Mouse (Mus musculus) neural tube, embryonic 10.5 days (tissue): ENCODE measurements at regions not wholly inside any gene's neighbourhood (a gene's known extent, or its start where the extent isn't known, plus 50 kb on each side); places are given as distances from the start of the nearest gene placed in this dataset.

Experiments used
- DNase-seq: peaks from one replicate; pipeline ENCODE4 v3.0.0-alpha.2; 2017; ENCODE audit warnings: low spot score; ENCODE audit errors: extremely low spot score

DNA sequence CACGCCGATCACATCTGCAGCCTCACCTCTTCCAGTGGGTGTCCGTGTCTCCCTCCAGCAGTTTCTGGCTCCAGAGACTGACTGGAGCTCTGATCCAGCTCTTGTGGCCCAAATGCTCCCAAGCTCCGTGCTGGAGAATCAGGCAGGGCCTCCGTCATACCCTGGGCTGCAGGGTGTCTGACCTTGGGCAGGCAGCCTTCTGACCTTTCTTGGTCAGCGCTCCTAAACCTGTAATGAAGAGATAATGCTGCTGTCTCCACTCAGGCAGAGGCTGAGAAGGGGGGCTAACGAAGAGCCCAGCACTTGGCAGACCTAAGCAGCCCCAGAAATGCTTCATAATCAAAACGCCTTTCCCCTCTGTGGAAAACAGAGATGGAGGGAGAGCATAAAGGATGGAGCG is 89.9 kb upstream of the Mef2a start:
- DNase-seq = no peak

DNA sequence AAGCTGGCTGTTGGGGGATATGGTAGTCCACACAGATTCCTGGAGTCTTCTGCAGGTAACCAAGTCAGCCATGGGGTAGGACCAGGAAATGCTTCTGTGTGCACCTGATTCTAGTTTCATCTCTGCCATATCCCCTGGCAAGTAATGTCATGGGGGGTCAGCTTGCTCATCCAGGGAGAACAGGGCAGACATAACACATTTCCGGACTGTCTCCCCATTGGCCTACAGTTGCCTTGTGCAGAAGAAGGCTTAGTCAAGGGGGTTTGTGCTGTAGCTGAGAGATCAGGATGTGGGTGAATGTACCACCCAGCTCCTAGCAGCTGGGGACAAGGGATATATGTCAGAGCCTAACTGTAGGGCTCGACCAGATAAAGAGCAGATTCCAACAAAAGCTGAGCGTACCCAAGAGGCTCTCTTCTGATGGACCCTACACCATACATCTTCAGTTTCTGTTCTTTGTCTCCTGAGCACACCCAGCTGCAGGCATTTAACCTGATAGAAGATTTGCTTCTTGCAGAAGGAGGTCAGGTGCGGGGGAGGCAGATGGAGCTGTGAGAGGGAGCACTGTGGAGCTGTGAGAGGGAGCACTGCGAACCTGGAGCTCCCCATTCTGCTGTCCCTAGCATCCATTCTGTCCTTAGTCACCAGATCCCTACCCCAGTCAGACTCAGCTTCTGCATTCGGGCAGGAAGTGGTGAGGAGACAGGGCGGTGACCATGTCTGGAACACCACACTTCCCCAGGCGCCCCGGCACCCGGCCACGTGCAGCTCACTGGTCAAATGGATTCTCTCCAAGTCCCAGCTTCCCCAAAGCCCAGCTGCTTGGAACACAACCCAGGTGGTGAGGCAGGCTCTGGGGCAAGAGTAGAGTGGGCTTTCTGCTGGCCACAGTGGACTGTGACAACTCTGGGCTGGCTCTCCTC is 88.9 kb upstream of the Mef2a start:
- no peak for DNase-seq

DNA sequence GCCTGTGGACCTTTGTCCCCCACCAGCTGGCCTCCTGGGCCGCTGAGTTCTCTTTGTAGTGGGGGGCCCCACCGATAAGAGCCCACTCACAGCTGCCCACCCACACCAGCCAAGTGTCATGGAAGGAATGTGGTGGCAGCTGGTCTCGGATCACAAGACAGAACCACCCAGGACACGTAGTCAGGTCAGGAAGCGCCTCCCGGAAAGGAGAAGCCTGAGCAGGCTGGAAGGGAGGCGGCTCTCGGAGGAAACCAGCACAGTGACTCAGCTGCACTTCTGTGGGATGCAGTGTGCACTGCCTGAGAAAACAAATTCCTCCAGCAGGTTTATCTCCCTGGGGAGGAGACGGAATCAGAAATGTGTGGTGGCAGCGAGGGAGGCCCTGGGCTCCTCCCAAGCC is 87.2 kb upstream of the Mef2a start:
- DNase-seq = no peak

DNA sequence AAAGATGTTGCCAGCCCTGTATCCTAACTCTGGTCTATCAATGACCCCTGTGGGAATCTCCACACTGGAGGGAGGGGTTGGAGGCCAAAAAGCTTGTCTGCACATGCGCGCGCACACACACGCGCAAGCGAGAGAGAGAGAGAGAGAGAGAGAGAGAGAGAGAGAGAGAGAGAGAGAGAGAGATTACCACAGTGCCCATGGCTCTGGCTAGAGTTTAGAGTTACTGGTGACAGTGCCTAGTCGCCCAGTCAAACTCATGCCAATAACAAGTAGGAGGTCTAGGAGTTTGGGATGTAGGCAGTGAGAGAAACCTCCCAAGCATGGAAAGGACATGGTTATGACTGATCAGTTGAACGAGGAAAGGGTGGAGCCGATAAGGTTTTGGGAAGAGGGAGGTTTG is 86.6 kb upstream of the Mef2a start:
- no peak for DNase-seq

DNA sequence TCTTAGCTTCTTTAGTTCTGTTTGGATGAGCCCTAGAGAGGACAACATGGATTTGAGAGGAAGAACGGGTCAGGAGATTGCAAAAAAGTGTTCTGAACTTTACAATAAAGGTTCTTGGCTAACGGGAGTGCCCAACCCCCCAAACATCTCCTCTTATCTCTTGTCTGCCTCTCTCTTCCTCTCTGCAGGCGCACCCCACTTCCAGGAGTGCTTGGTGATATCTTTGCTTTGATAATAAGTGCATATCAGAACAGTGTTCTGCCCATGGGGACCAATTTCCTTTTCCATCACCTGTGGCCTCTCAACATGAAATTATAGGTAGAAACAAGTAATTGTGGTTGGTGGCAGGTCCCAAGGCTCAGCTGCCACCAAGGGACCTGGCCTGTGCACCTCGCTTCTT is 86.0 kb upstream of the Mef2a start:
- no peak for DNase-seq

DNA sequence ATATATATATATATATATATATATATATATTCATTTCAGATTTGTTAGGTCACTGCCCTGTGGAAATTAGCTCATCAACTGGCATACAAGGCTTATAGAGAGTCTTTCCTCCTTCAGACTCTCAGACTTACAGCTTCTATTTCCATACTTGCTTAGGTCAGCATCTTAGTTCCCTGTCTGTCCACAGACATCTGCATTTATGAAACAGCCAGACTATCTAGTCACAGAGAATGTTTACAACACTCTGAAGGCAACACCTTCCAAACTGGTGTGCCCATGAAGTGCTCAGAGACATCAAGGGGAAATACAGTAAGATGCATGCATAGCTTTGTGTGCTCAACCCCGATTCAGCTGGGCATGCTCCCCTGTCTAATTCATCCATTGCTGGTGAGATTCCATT is 85.2 kb upstream of the Mef2a start:
- DNase-seq = no peak

DNA sequence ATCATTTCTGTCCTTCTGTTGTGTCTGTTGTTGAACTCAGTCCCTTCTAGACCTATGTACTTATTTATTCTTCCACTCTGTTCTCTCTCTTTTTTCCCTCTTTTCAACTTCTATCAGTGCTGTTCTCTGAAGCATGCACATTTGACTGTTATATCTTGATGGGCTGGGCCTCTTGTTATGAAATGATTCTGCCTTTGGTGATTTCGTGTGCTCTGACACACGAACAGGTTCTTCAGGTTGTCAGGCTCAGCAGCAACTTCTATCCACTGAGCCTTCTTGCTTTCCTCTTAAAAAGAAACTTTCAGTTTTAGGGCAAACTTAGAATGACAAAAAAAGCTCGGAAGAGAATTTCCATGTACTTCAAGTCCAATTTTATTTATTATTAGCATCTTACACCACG is 83.4 kb upstream of the Mef2a start:
- DNase-seq = no peak

DNA sequence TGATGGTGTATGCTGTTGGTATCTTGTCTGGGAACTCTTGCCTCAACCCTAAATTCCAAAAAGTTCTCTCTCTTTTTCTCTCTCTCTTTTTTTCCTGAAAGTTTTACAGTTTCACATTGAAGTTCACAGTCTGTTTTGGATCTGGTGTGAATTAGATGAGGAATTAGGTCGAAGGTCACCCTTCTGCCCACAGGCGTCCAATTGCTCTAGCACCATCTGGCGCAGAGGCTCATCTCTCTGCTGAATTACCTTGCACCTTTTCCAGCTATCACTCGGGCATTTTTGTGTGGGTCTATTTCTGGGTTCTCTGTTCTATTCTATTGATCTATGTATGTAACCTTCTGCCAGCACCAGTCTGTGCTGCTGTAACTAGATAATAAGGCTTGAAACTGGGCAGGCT is 81.8 kb upstream of the Mef2a start:
- no peak for DNase-seq

DNA sequence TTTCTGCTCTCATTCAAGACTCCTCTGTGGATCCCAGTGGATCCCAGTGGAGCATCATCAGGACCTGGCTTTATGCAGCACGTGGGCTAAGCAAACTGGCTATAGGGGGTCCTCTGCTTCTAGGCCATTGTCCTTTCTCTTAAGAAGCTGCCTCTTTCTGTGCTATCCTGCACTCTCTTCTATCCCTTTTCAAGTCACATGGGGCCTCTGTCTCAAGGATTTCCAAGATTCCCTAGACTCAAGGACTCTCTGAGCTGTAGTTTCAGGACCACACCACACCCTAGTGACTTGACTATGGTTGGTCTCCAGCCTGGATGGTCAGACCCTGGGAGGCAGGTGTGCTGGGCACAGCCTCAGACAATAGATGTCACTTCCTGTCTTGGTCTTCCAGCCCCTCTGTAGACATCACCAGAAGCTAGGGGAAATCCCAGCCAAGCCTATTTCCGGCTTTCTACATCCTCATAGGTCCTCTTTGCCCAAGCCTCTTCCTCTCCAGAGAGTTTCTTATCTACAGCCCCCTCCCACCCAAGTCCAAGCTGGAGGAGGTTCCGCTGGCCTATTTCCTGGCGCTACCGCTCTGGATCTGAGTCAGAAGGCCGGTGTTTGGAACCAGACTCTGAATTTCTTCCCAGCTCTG is 78.6 kb upstream of the Mef2a start:
- no peak for DNase-seq

DNA sequence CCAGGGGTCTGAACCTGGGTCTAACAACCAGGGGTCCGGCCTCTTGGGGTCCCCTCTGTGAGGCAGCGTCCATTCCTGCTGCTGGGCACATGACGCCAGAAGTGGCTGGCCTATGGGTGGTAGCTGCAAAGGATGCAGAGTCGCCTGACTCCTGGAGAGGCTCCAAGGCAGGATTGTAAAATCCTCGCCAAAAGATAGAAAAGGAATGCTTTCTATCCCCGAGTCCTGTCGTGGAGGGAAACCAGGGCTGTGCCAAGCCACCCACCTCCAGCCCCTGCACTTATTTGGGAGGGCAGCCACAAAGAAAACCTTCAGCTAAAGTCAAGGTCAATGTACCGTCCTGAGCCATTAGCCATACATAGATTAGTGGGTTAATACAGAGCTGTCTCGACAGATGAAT is 73.9 kb upstream of the Mef2a start:
- no peak for DNase-seq

DNA sequence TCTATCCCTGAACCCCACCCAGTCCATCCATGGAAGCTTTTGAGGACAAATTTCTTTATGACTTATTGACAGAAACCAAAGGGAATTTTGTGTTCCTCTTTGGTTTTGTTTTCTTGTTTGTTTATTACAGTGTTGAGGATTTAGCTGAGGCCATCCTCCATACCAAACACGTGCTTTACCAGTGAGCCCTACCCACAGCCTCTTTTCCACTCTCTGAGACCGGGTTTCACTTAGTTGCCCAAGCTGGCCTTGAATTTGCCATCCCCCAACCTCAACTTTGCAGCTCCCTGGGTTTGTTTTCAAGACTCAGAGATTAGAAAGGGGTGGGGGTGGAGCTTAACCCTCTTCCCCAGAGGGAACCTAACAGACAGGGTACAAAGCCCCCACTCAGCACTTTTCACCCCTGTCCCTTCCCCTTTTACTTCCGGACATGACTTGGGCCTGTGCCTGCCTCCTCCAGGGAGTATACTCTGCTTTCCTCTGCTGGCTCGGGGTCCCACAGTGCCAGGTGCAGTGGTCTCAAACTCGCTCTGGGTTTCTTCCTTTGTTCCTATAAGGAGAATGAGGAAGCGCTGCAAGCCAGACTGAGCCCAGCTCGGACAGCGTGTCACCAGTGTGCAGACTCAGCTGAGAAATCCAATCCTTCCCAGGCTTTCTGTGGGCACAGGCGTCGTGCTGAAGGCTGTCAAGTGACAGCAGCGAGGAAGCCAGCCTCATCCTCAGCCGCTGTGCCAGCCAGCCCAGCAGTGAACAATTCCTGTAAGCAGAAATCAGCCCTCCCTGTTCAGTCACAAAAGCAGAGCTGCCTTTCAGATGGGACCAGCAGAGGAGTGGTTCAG is 72.8 kb upstream of the Mef2a start:
- no peak for DNase-seq

DNA sequence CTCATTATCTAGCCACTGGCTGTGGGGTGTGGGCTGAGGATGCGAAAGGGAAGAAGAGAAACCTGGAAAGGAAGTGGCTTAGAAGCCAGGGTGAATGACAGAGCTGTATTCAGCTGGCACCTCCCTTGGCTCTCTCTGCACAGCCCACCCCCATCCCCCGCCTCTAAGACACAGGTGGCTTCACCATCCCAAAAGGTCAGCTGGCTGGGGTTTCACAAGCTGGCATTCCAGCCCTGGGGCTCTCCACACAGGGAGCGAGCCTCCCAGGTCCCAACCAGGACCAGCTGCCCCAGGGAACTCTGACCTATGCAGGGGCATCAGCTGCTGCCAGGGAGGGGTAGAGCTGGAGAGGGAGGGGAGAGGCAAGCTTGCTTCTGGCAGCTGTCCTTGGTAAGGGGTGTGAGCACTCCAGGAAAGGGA is 71.9 kb upstream of the Mef2a start:
- DNase-seq = peak; percentile 38

DNA sequence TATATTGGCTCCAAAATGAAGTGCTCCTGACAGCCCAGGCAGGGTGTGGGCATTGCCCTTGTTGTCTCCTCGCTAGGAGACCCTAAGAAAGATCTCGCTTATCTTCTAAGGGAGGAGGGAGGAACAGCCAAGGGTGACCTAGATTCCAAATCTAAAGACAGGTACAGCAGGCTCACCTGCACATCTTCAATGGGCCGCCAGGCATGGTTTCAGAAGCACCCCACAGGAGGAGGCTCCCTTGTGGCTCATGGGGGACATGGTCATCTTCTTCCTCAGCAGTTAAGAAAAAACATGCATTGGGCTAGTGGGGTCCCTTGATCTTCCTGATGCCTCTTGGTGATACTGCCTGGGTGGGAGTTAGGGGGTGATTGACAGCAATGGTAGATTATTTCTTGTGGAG is 71.0 kb upstream of the Mef2a start:
- no peak for DNase-seq

DNA sequence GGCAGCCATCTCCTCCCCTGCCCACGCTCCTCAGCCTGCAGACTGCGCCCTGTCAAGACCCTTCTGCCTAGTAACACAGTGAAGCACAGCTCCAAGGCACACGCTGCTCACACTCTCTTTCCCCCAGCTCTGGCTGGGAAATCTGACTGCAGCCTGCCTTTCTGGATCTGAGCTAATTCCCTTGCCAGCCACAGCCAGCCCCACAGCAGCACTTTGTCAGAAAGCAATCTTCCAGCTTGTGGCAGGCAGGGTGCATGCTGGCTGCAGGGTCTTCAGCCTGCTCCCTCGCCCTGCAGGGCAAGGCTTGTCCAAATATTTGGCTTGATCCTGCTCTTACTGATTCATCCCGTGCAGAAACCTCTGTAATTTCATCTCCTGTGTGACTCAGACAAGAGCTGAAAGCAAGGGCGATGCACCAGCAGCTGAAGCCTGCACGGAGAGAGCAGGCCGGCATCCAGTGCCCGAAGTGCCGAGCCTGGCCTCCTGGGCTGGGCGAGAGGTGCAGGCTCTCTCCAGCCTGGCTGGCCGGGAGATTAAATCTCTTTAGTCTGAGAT is 70.4 kb upstream of the Mef2a start:
- peak; percentile 45 for DNase-seq

DNA sequence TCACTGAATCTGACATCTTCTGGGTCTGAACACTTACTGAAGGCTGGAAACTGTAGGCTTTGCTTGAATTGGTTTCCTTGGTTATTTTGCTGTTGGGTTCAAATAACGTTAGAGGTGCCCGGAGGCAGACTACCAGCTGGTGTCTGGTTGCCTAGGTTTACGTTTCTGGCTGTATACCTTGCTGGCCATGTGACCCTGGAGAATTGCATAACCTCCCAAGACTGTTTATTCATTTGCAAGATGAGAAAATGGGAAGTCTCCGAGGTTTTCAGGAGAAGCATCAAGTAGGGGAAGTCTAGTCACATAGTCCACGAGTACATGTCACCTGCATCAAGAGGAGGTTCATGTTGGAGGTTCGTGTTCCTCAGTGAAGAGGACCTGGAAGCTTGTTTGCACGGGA is 69.6 kb upstream of the Mef2a start:
- no peak for DNase-seq

DNA sequence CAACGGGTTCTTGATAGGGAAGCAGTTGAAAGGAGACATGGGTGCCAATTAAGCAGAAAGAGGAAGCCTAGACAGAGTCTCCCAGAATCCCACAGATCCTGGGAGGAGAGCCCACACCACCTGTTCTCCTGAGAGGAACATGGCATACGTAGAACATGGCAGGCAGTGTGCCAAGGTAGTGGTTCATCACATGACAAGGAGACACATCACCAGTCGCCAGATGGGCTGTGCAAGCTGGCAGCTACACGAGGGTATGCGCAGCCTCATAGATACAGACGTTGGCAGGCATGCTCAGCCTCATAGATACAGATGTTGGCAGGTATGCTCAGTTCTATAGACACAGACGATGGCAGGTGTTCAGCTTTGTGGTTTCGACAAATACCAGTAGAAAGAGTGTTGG is 68.1 kb upstream of the Mef2a start:
- DNase-seq = no peak

DNA sequence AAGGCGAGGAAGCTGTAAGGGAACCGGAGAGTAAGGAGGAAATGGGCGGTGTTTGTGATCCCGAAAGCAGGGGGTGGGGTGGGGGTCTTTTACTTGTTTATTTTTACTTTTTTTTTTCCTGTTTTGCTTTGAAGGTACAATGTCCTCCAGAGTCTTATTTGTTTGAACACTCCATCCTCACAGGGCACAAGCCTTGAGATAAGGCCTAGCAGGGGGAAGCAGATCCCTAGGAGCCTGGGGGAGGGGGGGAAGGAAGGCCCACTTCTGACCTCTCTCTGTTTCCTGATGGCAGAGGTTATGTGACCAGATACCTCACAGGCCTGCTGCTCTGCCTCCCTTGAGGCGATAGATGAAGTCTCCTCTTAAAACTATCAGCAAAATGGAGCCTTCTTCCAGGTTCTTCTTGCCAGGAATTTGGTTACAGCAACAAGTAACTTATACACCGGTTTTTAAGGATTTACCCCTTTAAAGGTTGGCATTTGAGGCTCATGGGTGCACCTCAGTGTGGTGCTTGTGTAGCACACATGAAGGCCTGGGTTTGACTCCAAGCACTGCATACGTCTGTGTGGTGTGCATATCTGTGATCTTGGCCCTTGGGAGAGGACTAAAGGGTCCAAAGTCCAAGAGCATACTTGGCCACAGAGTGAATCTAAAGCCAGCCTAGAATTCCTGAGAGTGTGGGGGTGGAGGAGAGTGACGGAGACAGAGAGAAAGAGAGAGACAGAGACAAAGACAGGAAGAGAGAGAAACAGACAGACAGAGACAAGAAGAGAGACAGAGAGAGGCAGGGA is 64.8 kb upstream of the Mef2a start:
- DNase-seq = no peak

DNA sequence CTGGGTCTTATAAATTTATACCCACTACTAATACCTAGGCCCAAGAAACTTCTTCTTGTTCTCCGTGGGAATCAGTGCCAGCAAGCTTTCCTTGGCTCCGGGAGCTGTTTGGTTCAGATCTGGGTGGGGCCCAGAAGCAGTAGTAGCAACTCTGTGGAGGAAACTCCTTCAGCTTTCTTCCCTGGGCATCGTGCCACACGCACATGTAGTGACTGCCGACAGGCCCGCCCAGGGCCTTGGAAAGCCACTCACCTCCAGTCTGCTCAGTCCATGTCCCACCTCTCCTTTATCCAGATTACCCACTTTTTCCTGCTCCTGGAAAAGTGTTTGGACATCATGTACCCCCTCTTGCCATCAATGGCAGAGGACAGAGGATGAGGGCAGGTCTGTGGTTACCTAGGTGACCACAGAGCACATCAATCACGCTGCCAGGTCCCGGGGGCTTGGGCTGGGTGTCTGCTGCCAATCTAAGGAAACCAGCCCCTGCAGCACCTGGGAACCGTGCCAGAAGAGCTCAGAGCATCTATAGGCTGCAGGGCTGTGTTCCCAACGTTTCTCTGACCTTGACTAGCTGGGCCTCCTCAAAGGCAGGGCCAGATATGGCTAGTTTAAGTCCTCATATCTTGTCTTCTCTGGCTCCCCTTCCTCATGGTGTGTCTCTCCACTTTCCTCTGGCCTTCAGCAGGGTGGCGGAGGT is 63.1 kb upstream of the Mef2a start:
- DNase-seq = no peak

DNA sequence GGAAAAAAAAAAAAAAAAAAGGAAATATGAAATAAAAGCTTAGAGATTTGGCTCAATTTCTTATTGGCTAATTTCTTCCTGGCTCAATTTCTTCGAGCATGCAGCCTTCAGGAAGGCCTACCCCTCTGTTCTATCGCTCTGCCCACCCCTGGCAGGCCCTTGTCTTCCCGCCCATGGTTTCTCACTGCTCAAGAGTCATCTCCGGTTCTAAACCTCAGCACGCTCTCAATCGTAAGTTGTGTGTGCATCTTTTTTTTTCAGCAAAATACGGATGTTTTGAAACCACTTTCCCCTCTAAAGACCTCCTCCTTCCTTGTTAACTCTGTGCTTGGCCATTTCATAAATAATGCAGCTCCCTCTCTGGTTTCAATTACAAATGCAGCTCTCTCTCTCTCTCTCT is 58.3 kb upstream of the Mef2a start:
- no peak for DNase-seq

DNA sequence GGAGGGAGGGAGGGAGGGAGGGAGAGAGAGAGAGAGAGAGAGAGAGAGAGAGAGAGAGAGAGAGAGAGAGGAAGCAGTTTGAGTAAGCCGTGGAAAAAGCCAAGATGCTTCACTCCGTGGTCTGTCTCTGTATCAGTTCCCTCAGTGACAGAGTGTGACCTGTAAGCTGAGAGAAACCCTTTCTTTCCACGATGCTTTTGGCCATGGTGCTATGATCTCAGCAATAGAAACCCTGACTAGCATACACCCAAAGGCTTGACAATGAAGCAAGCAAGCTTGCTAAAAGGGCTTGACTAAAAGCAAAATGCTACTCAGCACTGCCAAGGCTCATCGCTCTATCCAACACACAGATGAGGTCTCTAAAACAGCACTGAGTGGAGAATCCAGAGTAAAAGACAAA is 57.4 kb upstream of the Mef2a start:
- no peak for DNase-seq
